Mouse (Mus musculus) thymus, adult 2 months (tissue): Measurements from ENCODE around the gene Nr4a3.

ENCODE experiments used
- CTCF ChIP-seq: fragments of 200-500 bp; IDR thresholded peaks from 2 replicates; pipeline ENCODE4 v1.5.1; 2012; ENCODE audit warnings: mild to moderate bottlenecking, control low read depth, low read length, moderate library complexity, borderline replicate concordance; ENCODE audit not compliant: control insufficient read depth, poor library complexity, insufficient read depth; ENCODE audit errors: extremely low read depth
- POLR2A ChIP-seq: fragments of 200-500 bp; IDR thresholded peaks from 2 replicates; pipeline ENCODE4 v1.6.1; 2012; ENCODE audit warnings: mild to moderate bottlenecking, low read length, control low read depth, moderate library complexity; ENCODE audit not compliant: control insufficient read depth, poor library complexity, insufficient read depth; ENCODE audit errors: extremely low read depth

DNA sequence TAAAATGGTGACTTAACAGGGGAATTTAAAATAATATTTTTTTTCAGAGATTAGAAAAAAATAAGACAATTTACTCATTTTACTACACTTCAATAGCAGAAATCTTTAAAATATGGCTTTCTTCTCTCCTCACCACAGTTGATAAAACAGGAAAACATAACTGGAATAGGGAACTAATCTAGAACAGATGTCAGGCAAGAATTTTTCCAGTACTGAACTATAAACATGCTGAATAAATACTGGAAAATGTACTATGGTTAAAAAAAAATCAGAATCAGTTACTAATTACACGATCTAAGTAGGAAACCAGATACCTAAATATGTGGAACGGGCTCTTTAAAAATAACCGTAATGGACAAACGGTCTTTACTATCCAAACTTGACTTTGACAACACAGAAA is 7.3 kb upstream of the Nr4a3 start:
- TF ChIP-seq CTCF (no peak), POLR2A (no peak)
